Mouse (Mus musculus) neural tube, embryonic 11.5 days (tissue): ENCODE results near the gene Ankrd13b. TPM values are rescaled to one million over a fixed set of nuclear protein-coding genes. Genes with fewer than 3 reads are reported as not detected.

Source experiments
- ATAC-seq: fragments of 200-750 bp; cut with Nextera tagmentation; 2 replicates; pipeline ENCODE4 v1.8.0; 2017; ENCODE audit warnings: moderate number of reproducible peaks, mild to moderate bottlenecking, moderate TSS enrichment, moderate library complexity; ENCODE audit not compliant: insufficient read depth, low FRiP score, low TSS enrichment
- DNase-seq: peaks from one replicate; pipeline ENCODE4 v3.0.0-alpha.2; 2015; ENCODE audit warnings: low spot score
- H3K27ac ChIP-seq: fragments of 300-500 bp; sonication (generic); 2 replicates; pipeline ENCODE4 v1.5.1; 2014; ENCODE audit warnings: low read depth, mild to moderate bottlenecking, low read length
- H3K27me3 ChIP-seq: fragments of 300-500 bp; sonication (generic); 2 replicates; pipeline ENCODE4 v1.6.1; 2014; ENCODE audit warnings: mild to moderate bottlenecking, low read length, mixed read lengths; ENCODE audit not compliant: control insufficient read depth, insufficient read depth
- H3K36me3 ChIP-seq: fragments of 300-500 bp; sonication (generic); 2 replicates; pipeline ENCODE4 v1.6.1; 2014; ENCODE audit warnings: mild to moderate bottlenecking, low read length, moderate library complexity, mixed read lengths; ENCODE audit not compliant: control insufficient read depth, insufficient read depth
- H3K4me1 ChIP-seq: fragments of 300-500 bp; sonication (generic); 2 replicates; pipeline ENCODE4 v1.6.1; 2014; ENCODE audit warnings: low read length, mixed read lengths; ENCODE audit not compliant: control insufficient read depth, insufficient read depth
- H3K4me2 ChIP-seq: fragments of 300-500 bp; sonication (generic); 2 replicates; pipeline ENCODE4 v1.6.1; 2014; ENCODE audit warnings: low read depth, mild to moderate bottlenecking, moderate library complexity
- H3K4me3 ChIP-seq: fragments of 300-500 bp; sonication (generic); 2 replicates; pipeline ENCODE4 v1.5.1; 2014; ENCODE audit warnings: low read depth, low read length
- H3K9ac ChIP-seq: fragments of 300-500 bp; sonication (generic); 2 replicates; pipeline ENCODE4 v1.6.1; 2014; ENCODE audit warnings: mild to moderate bottlenecking, low read length
- H3K9me3 ChIP-seq: fragments of 300-500 bp; sonication (generic); 2 replicates; pipeline ENCODE4 v1.6.1; 2016; ENCODE audit warnings: low read length; ENCODE audit not compliant: control insufficient read depth
- WGBS: fragments of 180-500 bp; shearing (Covaris S2); extraction: QIAGEN DNeasy Blood & Tissue Kit; methylation state at CpG from one replicate; pipeline ENCODE4 v1.1.7; 2014; 5-methylcytosine and 5-hydroxymethylcytosine counted together
- polyA plus RNA-seq: library from polyadenylated mRNA; unstranded; fragments of >200 nt; fragmentation: Nextera tagmentation; extraction: Ambion mirVana; gene quantifications from 2 replicates; pipeline ENCODE4 v1.2.1, GENCODE M21; 2014

Ankrd13b gene
- polyA plus RNA-seq, 1 experiment from 2014 or later, result 19.4 TPM

DNA sequence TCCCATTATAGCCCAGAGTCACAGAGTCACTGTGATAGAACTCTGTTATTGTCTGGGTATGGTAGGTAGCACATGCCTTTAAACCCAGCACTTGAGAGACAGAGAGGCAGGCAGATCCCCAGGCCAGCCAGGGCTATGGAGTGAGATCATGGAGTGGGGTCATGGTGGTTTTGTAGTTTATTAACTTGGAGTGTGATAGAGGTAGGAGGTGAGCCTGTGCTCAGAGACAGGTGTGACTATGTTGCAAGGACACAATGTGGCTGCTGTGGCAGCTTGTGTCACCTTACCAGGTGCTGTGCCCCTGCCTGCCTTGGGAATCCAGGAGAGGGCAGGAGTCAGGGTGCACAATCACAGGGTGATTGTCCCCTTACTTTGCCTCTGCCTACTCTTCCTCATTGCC, 6.0 kb upstream of the Ankrd13b start:
- H3K4me3 ChIP-seq, result no peak overlapping the region
- H3K4me2 ChIP-seq, result no peak overlapping the region
- no peak overlapping the region for H3K27ac ChIP-seq
- DNase-seq (no peak), ATAC-seq (no peak)
- H3K27me3 ChIP-seq, result no peaks in the 10 kb centered on the region
- peaks cover 42% of the 10 kb centered on the region for H3K4me1 ChIP-seq
- H3K9me3 ChIP-seq, result no peaks in the 10 kb centered on the region
- peaks cover 5% of the 10 kb centered on the region; the same call in 1 of the 2 replicates for H3K36me3 ChIP-seq
- H3K9ac ChIP-seq, result no peak overlapping the region

DNA sequence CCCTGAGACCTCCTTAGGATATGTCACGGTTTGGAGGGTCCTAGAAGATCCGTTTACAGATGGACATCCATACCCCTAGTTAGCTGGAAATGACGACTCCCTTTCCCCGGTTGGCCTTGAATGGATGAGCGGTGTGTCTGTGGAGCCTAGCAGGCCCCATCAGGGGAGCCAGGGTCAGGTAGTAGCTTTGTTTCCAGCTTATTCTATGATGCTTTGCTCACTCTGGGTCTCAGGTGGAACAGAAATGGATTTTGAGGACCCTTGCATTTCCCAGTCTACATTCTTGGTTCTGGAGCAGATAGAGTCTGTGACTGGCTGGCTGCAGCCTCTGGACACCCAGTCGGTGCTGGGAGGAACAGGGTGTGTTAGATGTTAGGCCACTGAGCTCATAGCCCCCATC, 5.3 kb upstream of the Ankrd13b start:
- ATAC-seq (no peak), DNase-seq (no peak)
- H3K9me3 ChIP-seq, result no peaks in the 10 kb centered on the region
- H3K36me3 ChIP-seq, result 0 out of 2 replicates have a peak, but pooled peaks cover 3% of the 10 kb centered on the region
- H3K4me3 ChIP-seq, result no peak overlapping the region; the same call in 1 of the 2 replicates
- H3K27me3 ChIP-seq, result no peaks in the 10 kb centered on the region
- H3K4me2 ChIP-seq, result peak overlapping the region; percentile 88
- peaks cover 47% of the 10 kb centered on the region for H3K4me1 ChIP-seq
- no peak overlapping the region for H3K27ac ChIP-seq
- no peak overlapping the region for H3K9ac ChIP-seq
- WGBS, result 81% methylated on average over 6 of the region's 6 CpGs

DNA sequence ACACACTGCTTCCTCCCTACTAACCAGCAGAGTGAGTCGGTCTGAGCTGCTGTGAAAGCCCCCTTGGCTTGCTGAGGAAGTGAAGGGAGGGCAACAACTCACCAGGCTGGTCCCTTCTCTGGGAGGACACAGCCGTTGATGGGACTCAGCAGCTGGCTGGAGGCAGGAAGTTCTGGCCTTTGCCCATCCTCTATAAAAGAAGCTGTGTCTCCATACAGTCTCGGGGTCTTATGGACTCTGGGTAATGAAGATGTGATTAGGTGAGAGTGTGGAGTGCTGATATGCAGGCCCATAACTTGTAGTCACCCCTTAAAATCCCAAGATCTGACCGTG, 4.8 kb upstream of the Ankrd13b start:
- peaks cover 47% of the 10 kb centered on the region for H3K4me1 ChIP-seq
- ATAC-seq, result no peak
- 0 out of 2 replicates have a peak, but pooled peaks cover 2% of the 10 kb centered on the region for H3K36me3 ChIP-seq
- no peaks in the 10 kb centered on the region for H3K9me3 ChIP-seq
- DNase-seq, result no peak
- H3K9ac ChIP-seq, result peak overlapping the region; percentile 93
- 32% methylated on average over 4 of the region's 4 CpGs for WGBS
- H3K27me3 ChIP-seq, result no peaks in the 10 kb centered on the region
- peak overlapping the region; percentile 85; the same call in 1 of the 2 replicates for H3K27ac ChIP-seq
- H3K4me3 ChIP-seq, result peak overlapping the region; percentile 94
- peak overlapping the region; percentile 88 for H3K4me2 ChIP-seq

DNA sequence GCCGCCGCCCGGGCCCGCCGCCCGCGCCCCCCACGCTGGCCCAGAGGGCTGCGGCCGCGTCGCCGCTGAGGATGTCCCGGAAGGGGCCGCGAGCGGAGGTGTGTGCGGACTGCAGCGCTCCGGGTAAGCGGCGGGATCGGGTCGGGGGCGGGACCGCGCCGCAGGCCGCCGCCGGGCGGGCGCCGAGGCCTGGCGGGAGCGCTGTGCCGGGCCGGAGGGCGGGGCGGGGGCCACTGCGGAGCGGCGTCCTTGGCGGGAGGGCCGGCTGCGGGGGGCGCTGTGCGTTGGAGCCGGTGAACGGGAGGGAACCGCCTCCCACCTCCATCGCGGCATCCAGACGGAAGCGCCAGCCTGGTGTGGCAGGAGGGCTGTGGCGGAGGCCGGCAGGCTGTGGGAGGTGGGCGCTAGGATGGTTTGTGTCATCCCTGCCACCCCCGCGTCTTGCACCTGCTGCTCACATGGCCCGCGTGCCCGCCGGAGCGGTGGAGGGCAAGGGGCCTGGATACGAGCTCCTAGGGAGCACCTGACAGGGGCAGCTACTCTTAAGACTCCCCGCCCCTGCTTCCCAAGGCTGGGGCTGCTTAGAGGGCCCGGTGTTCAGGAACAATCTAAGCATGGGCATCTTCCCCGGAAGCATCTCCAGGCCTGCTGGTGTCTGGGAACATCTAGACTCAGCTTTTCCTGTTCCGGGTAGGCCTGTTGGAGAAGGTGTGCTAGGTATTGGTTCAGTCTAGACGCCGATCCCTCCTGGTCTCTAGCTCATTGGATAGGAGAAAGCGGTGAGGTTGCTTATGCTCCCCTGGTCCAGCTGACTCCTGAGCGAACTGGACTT, 4.2 kb upstream of the Ankrd13b start, which contains the start of gene Git1:
Gene Git1 (plus strand): TSS at position 51 of the 832 bp plus-strand sequence.
- Histone ChIP-seq H3K27ac (peak within 1 kb of the TSS; percentile 89), H3K36me3 (no peaks in the 10 kb centered on the region), H3K9me3 (no peaks in the 10 kb centered on the region), H3K4me1 (peaks cover 47% of the 10 kb centered on the region), H3K4me2 (peak within 1 kb of the TSS; percentile 88), H3K9ac (peak within 1 kb of the TSS; percentile 93), H3K27me3 (no peaks in the 10 kb centered on the region), H3K4me3 (peak within 1 kb of the TSS; percentile 94)
- ATAC-seq, result no peak
- 2% methylated on average over 45 of the region's 74 CpGs for WGBS
- DNase-seq, result peak; percentile 55

DNA sequence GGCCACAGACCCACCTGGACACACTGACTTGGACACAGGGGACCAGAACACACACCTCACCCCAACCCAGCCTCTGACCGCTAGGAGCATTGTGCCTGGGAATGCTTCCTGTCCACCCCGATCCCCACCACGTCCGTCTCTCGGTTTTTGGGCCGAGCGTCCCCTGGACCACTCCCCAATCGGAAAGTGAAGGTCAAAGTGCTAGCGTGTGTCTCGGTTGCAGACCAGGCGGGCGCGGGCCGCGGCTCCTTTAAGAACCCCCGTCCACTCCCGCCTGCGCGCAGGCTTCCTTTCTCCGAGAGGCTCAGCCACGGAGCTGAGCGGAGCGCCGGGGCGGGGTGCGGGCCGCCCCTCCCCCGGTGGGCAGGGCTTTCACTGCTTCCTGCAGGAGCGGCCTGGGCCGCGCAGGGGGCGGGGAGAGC, 3.4 kb upstream of the Ankrd13b start:
- under 1% methylated on average over 28 of the region's 32 CpGs for WGBS
- peak overlapping the region; percentile 85 for H3K27ac ChIP-seq
- ATAC-seq (peak; percentile 74), DNase-seq (peak; percentile 94)
- no peaks in the 10 kb centered on the region for H3K36me3 ChIP-seq
- H3K4me3 ChIP-seq, result peak overlapping the region; percentile 94
- peaks cover 55% of the 10 kb centered on the region for H3K4me1 ChIP-seq
- peak overlapping the region; percentile 93 for H3K9ac ChIP-seq
- H3K4me2 ChIP-seq, result peak overlapping the region; percentile 88
- H3K27me3 ChIP-seq, result no peaks in the 10 kb centered on the region
- H3K9me3 ChIP-seq, result no peaks in the 10 kb centered on the region

DNA sequence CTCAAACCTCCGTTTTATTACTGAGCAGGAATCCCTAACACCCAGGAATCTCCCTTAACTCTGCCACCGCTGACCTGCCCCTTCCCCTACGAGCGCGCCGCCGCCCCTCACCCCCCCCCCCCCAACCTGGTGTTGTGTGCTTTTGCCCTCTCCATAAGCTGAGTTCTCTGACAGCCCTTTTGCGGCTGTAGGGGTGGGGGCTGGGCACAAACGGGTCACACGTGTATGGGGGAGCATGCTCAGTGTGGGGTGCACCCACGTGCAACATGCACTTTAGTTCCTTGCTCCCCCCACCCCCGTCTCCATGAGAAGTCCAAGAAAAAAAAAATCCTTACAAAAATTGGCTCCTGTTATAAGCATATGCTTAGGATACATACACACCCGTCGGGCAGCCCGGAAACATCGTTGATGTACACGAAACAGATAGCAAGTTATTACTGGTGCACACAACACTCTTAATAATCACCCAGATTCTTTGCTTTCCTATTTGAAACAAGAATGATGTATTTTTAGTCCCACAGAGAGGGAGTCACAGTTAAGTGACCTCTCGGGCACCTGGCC, 2.9 kb upstream of the Ankrd13b start:
- DNase-seq, result peak; percentile 36
- H3K27ac ChIP-seq, result peak overlapping the region; percentile 89
- H3K9me3 ChIP-seq, result no peaks in the 10 kb centered on the region

DNA sequence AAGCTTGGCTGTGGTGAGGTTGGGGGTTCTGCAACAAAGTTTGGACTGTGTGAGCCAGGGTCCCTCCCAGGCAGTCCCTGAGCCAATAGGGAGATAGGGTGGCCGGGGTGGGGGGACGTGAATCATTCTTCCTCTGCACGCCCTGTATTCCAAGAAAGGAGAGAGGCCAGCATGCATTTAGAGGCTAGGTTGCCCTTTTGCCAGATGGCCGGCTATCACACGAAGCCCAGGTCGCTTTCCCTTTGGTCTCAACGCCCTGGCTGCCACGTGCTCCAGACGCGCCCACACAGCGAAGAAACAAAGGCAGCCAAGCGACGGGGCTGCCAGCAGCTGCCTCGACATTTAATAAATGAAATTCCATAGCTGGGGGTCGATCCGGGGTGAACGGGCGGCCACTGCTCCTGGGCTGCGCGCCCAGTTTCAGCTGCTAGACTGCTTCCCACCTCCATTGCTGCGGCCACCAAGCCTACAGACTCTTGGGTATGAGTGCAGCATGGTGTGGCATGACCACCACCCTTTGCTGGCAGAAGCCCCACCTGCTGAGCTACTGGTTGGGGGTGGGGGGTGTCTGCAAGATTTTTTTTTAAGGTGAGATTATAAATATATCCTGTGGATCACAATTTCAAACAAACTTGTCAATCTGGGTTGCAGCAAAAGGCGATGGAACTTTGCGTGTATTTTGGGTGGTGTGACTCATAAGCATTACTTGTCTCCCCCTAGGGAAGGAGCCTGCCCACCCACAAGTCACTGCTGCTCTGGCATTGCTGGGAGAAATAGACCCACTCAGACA, 2.2 kb upstream of the Ankrd13b start:
- no peaks in the 10 kb centered on the region for H3K9me3 ChIP-seq
- peak; percentile 53 for ATAC-seq
- H3K9ac ChIP-seq, result peak overlapping the region; percentile 93
- H3K27ac ChIP-seq, result peak overlapping the region; percentile 89
- DNase-seq, result peak; percentile 86
- H3K27me3 ChIP-seq, result no peaks in the 10 kb centered on the region
- under 1% methylated on average over 23 of the region's 23 CpGs for WGBS
- peak overlapping the region; percentile 88 for H3K4me2 ChIP-seq
- peaks cover 56% of the 10 kb centered on the region for H3K4me1 ChIP-seq
- H3K4me3 ChIP-seq, result peak overlapping the region; percentile 94
- no peaks in the 10 kb centered on the region for H3K36me3 ChIP-seq

More for the DNA sequence above, 2.9 kb upstream of the Ankrd13b start:
- H3K4me2 ChIP-seq, result peak overlapping the region; percentile 88
- peaks cover 55% of the 10 kb centered on the region for H3K4me1 ChIP-seq
- H3K9ac ChIP-seq, result peak overlapping the region; percentile 93
- no peak for ATAC-seq
- H3K27me3 ChIP-seq, result no peaks in the 10 kb centered on the region
- under 1% methylated on average over 14 of the region's 18 CpGs for WGBS
- no peaks in the 10 kb centered on the region for H3K36me3 ChIP-seq
- H3K4me3 ChIP-seq, result peak overlapping the region; percentile 94

DNA sequence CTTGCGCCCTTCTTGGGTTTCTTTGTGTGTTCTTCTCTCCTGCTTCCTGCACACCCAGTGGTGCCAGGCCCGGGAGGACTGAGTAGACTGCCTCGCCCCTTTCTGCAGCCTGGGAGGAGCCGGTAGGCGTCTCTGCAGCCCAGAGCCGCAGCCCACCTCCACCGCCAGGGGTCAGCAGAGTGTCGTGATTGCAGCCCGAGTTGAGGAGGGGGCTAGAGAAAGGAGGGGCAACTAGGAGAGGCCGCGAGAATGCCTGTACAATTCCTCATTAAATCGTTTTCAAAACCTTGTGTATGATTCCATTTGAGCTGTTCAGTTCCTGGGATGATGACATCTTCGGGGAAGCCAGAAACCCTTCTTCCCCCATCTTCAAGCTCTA, 1.6 kb upstream of the Ankrd13b start:
- no peaks in the 10 kb centered on the region for H3K27me3 ChIP-seq
- peak overlapping the region; percentile 89 for H3K27ac ChIP-seq
- H3K36me3 ChIP-seq, result no peaks in the 10 kb centered on the region
- H3K9ac ChIP-seq, result peak overlapping the region; percentile 93
- H3K4me1 ChIP-seq, result peaks cover 62% of the 10 kb centered on the region
- peak overlapping the region; percentile 94 for H3K4me3 ChIP-seq
- ATAC-seq (peak; percentile 59), DNase-seq (peak; percentile 97)
- under 1% methylated on average over 13 of the region's 13 CpGs for whole genome bisulfite sequencing
- no peaks in the 10 kb centered on the region for H3K9me3 ChIP-seq
- peak overlapping the region; percentile 88 for H3K4me2 ChIP-seq
